Mouse (Mus musculus) R1 (cell line): Measurements from ENCODE around the gene Sapcd2.

Experiments used
- DNase-seq: peaks from one replicate; pipeline ENCODE4 v3.0.0-alpha.2; 2018; ENCODE audit warnings: low read depth, low spot score

Gene Sapcd2

DNA sequence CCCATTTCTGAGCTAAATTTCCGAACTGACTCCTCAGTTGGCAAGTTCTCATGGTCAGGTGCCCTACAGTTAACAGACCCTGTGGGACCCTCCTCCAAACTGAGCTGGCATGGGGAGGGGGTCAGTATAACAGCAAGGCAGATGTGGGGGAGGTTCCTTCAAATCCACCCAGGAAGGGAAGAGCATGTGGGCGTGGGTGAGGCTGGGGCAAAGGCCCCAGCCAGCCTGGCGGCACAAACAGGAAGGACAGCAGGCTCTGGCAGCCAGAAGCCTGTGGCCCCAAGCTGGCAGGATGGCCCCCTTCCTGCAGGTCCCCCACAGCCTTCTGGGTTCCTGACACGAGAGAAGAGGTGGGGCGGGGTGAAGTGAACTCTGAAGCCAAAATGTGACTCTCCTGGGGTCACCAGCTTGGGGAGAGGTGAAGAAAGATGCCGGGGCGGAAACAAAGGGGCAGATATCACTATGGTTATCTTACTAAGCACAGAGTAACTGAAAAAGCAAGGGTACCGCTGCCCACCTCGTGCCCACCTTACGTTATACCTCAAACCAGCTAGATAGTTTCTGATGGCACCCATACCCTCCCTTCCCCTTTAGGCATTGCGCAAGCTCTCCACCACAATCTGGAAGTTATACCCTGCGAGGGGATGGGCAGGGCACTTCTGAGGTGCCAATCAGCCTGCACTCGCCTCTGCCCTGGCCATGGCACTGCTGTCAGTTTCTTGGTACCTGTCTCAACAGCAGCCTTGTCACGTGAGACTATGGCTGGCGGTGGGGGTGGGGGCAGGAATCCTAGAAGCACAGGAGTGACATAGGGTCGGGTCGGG lies 50.7 kb downstream of the Sapcd2 start, which contains the start of gene Fut7:
Fut7 (plus strand) TSS at position 681 of the 824 bp plus-strand sequence.
- no peak for DNase-seq

DNA sequence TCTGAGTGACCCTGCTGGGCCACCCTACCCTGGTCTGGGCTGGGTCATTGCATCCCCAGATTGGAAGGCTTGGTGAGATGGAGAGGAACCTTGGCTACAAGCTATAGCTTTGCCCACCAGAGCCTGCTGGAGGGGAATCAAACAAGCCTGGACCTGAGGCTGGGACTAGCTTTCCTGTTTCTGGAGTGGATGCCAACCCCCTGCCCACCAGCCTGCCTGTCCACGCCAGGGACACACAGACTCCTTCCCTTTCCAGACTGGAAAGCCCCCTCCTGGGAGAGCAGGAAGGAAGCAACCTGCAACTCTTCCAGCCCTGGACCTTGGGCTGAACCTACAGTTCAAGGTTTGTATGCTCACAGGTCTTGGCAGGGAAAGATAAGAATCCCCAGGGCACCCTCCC lies 51.5 kb downstream of the Sapcd2 start:
- no peak for DNase-seq

DNA sequence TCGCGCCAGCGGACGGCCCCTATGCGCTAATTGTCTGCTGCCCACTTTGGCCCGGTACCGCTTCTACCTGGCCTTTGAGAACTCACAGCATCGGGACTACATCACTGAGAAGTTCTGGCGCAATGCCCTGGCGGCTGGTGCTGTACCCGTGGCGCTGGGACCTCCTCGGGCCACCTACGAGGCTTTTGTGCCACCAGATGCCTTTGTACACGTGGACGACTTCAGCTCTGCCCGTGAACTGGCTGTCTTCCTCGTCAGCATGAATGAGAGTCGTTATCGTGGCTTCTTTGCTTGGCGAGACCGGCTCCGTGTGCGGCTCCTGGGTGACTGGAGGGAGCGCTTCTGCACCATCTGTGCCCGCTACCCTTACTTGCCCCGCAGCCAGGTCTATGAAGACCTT lies 53.4 kb downstream of the Sapcd2 start:
- DNase-seq = no peak

- DNase-seq = peak; percentile 89
Observed at GRCm38 (mm10) chr2:25426721-25427191, 54.6 kb downstream of the Sapcd2 start.

- no peak for DNase-seq
Observed at GRCm38 (mm10) chr2:25427256-25427655, 55.1 kb downstream of the Sapcd2 start.
